Mouse (Mus musculus) liver, embryonic 16.5 days (tissue): ENCODE measurements around the gene Gm7168. TPM values are rescaled to one million over a fixed set of nuclear protein-coding genes. Genes with fewer than 3 reads are reported as not detected.
"Not testable (repeated sequence)": the region's sequence is repeated elsewhere in the genome, so short reads cannot be mapped to it uniquely, and the experiment has no call there.

Source experiments
- ATAC-seq: fragments of 200-750 bp; cut with Nextera tagmentation; 2 replicates; pipeline ENCODE4 v1.8.0; 2017; ENCODE audit warnings: low read depth, mild to moderate bottlenecking, moderate number of reproducible peaks, moderate library complexity
- H3K27ac ChIP-seq: fragments of 300-500 bp; sonication (generic); 2 replicates; pipeline ENCODE4 v1.5.1; 2014; ENCODE audit warnings: mild to moderate bottlenecking, low read length
- H3K27me3 ChIP-seq: fragments of 300-500 bp; sonication (generic); 2 replicates; pipeline ENCODE4 v1.6.1; 2014; ENCODE audit warnings: low read depth, low read length, mixed read lengths; ENCODE audit not compliant: control insufficient read depth, insufficient read depth
- H3K36me3 ChIP-seq: fragments of 300-500 bp; sonication (generic); 2 replicates; pipeline ENCODE4 v1.6.1; 2014; ENCODE audit warnings: mild to moderate bottlenecking; ENCODE audit not compliant: control insufficient read depth, insufficient read depth
- H3K4me1 ChIP-seq: fragments of 300-500 bp; sonication (generic); 2 replicates; pipeline ENCODE4 v1.6.1; 2014; ENCODE audit warnings: low read depth, low read length, mixed read lengths; ENCODE audit not compliant: control insufficient read depth
- H3K4me2 ChIP-seq: fragments of 300-500 bp; sonication (generic); 2 replicates; pipeline ENCODE4 v1.6.1; 2014; ENCODE audit warnings: low read depth, low read length, mixed read lengths
- H3K4me3 ChIP-seq: fragments of 300-500 bp; sonication (generic); 2 replicates; pipeline ENCODE4 v1.5.1; 2014; ENCODE audit warnings: low read depth, mild to moderate bottlenecking, low read length
- H3K9ac ChIP-seq: fragments of 300-500 bp; sonication (generic); 2 replicates; pipeline ENCODE4 v1.6.1; 2014; ENCODE audit warnings: low read depth, low read length
- H3K9me3 ChIP-seq: fragments of 300-500 bp; sonication (generic); replicated peaks from 2 replicates; pipeline ENCODE4 v1.6.1; 2016; ENCODE audit warnings: low read length; ENCODE audit not compliant: control insufficient read depth
- WGBS: fragments of 180-500 bp; shearing (Covaris S2); extraction: QIAGEN DNeasy Blood & Tissue Kit; methylation state at CpG from one replicate; pipeline ENCODE4 v1.1.7; 2014; ENCODE audit not compliant: insufficient replicate concordance; 5-methylcytosine and 5-hydroxymethylcytosine counted together
- polyA plus RNA-seq: library from polyadenylated mRNA; unstranded; fragments of >200 nt; fragmentation: Nextera tagmentation; extraction: Ambion mirVana; gene quantifications from 2 replicates; pipeline ENCODE4 v1.2.1, GENCODE M21; 2015

The Gm7168 gene
- polyA plus RNA-seq, 1 experiment from 2014 or later: not detected

GRCm38 (mm10) chr17:13924588-13924987 lies 23.6 kb upstream of the Gm7168 start:
- Histone ChIP-seq H3K36me3 (no peaks in the 10 kb centered on the region), H3K4me2 (no peak overlapping the region), H3K27ac (no peak overlapping the region), H3K9me3 (no peaks in the 10 kb centered on the region), H3K9ac (no peak overlapping the region), H3K4me1 (no peaks in the 10 kb centered on the region), H3K27me3 (no peaks in the 10 kb centered on the region), H3K4me3 (no peak overlapping the region)
- ATAC-seq: no peak
- 62% methylated on average over 2 of the region's 2 CpGs for WGBS

- no peak for ATAC-seq
- no peak overlapping the region for H3K4me3 ChIP-seq
- no peak overlapping the region for H3K9ac ChIP-seq
- no peak overlapping the region for H3K4me2 ChIP-seq
- 28% methylated on average over 3 of the region's 3 CpGs for WGBS
- H3K27me3 ChIP-seq: no peaks in the 10 kb centered on the region
- no peaks in the 10 kb centered on the region for H3K9me3 ChIP-seq
- no peaks in the 10 kb centered on the region for H3K36me3 ChIP-seq
- no peak overlapping the region for H3K27ac ChIP-seq
- no peaks in the 10 kb centered on the region for H3K4me1 ChIP-seq
These were observed 22.2 kb upstream of the Gm7168 start for GRCm38 (mm10) chr17:13925931-13926330.

- WGBS: 64% methylated on average over 9 of the region's 9 CpGs
- ATAC-seq: no peak
- H3K36me3 ChIP-seq: no peaks in the 10 kb centered on the region
- H3K4me3 ChIP-seq: no peak overlapping the region
- H3K9ac ChIP-seq: no peak overlapping the region
- H3K27me3 ChIP-seq: no peaks in the 10 kb centered on the region
- no peaks in the 10 kb centered on the region for H3K4me1 ChIP-seq
- H3K9me3 ChIP-seq: no peaks in the 10 kb centered on the region
- no peak overlapping the region for H3K27ac ChIP-seq
- H3K4me2 ChIP-seq: no peak overlapping the region
These were observed 17.8 kb upstream of the Gm7168 start for GRCm38 (mm10) chr17:13930421-13930820.

GRCm38 (mm10) chr17:13935364-13935763 lies 12.8 kb upstream of the Gm7168 start:
- 70% methylated on average over 2 of the region's 2 CpGs for WGBS
- not testable (repeated sequence) for H3K27me3 ChIP-seq

GRCm38 (mm10) chr17:13937787-13938186 lies 10.4 kb upstream of the Gm7168 start:
- Histone ChIP-seq H3K27me3 (no peaks in the 10 kb centered on the region), H3K4me2 (no peak overlapping the region), H3K36me3 (no peaks in the 10 kb centered on the region), H3K9me3 (no peaks in the 10 kb centered on the region), H3K4me3 (no peak overlapping the region), H3K27ac (no peak overlapping the region), H3K9ac (no peak overlapping the region), H3K4me1 (no peaks in the 10 kb centered on the region)
- ATAC-seq: no peak
- 69% methylated on average over 4 of the region's 4 CpGs for WGBS

More at GRCm38 (mm10) chr17:13935364-13935763, 12.8 kb upstream of the Gm7168 start:
- H3K4me2 ChIP-seq, H3K9me3 ChIP-seq, H3K4me3 ChIP-seq, H3K27ac ChIP-seq, H3K4me1 ChIP-seq, ATAC-seq, H3K36me3 ChIP-seq, H3K9ac ChIP-seq: not testable (repeated sequence)

GRCm38 (mm10) chr17:13938652-13939051 lies 9.5 kb upstream of the Gm7168 start:
- Histone ChIP-seq H3K36me3 (no peaks in the 10 kb centered on the region), H3K27ac (no peak overlapping the region), H3K27me3 (no peaks in the 10 kb centered on the region), H3K9ac (no peak overlapping the region), H3K4me1 (no peaks in the 10 kb centered on the region), H3K9me3 (no peaks in the 10 kb centered on the region), H3K4me3 (no peak overlapping the region), H3K4me2 (no peak overlapping the region)
- no peak for ATAC-seq
- 59% methylated on average over 3 of the region's 3 CpGs for WGBS

GRCm38 (mm10) chr17:13939231-13939630 lies 8.9 kb upstream of the Gm7168 start:
- not testable (repeated sequence) for H3K4me2 ChIP-seq, ATAC-seq, H3K36me3 ChIP-seq, H3K9me3 ChIP-seq, H3K4me3 ChIP-seq, H3K27me3 ChIP-seq, H3K9ac ChIP-seq, H3K27ac ChIP-seq, H3K4me1 ChIP-seq
- WGBS: 48% methylated on average over 2 of the region's 2 CpGs

- no peak overlapping the region for H3K27ac ChIP-seq
- H3K4me3 ChIP-seq: no peak overlapping the region
- H3K36me3 ChIP-seq: no peaks in the 10 kb centered on the region
- no peak overlapping the region for H3K9ac ChIP-seq
- no peaks in the 10 kb centered on the region for H3K27me3 ChIP-seq
- 29% methylated on average over 1 of the region's 1 CpGs for WGBS
- H3K9me3 ChIP-seq: no peaks in the 10 kb centered on the region
- H3K4me2 ChIP-seq: no peak overlapping the region
- H3K4me1 ChIP-seq: no peaks in the 10 kb centered on the region
- no peak for ATAC-seq
These were observed 7.7 kb upstream of the Gm7168 start for GRCm38 (mm10) chr17:13940487-13940886.

GRCm38 (mm10) chr17:13951570-13951969 lies 3.4 kb downstream of the Gm7168 start:
- H3K4me3 ChIP-seq, H3K36me3 ChIP-seq, H3K9ac ChIP-seq, H3K9me3 ChIP-seq, H3K27ac ChIP-seq, H3K4me2 ChIP-seq, H3K4me1 ChIP-seq, ATAC-seq, H3K27me3 ChIP-seq: not testable (repeated sequence)
- 39% methylated on average over 1 of the region's 1 CpGs for WGBS

GRCm38 (mm10) chr17:13958129-13958528 lies 10.0 kb downstream of the Gm7168 start:
- not testable (repeated sequence) for H3K27ac ChIP-seq, H3K36me3 ChIP-seq, H3K9ac ChIP-seq, H3K4me1 ChIP-seq, ATAC-seq, H3K27me3 ChIP-seq, H3K4me3 ChIP-seq, H3K9me3 ChIP-seq, H3K4me2 ChIP-seq
- WGBS: 38% methylated on average over 1 of the region's 2 CpGs
